In the genomic region with DNA sequence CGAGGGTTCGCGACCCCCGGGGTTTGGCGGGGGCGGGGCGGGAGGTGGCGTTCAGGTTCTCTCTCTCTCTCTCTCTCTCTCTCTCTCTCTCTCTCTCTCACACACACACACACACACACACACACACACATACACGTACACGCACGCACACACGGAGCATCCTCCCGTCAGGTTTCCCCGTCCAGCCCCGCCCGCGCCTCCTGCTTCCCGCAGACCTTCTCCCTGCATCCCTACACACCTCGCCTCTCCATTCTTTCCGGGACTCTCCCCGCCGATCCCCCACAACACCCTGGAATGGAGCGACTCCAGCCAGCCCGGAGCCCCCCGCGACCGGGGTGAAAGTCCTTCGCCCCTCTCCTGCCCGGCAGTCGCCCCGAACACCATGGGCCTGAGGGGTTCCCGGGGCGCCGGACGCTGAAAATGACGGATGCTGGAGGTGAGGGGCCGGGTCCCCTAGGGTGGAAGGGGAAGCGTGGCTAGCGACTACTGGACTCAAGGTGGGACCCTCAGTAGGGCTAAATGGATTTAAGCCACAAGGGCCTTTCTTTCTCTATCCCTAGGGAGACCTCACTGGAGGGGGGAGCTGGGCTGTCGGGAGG, we compare ENCODE assay signal across 9 mouse cellular contexts. TPM values are rescaled to one million over a fixed set of nuclear protein-coding genes. Genes with fewer than 3 reads are reported as not detected.
DNase-seq lines count a peak whose midpoint lies in the region; ATAC-seq and TF ChIP-seq lines count a peak whose summit lies in the region.
"Had no signal": no experiment of that assay in that cellular context is flagged by ENCODE, and none has a peak within 500 bp of the region (broad histone marks: within the 10 kb centered on the region; RNA-seq: fewer than 3 reads in every experiment).

No protein-coding gene starts in this region.

- no peak for DNase-seq in gastrocnemius, adult 2 months
- DNase-seq in gastrocnemius, adult 18-20 months (ENCODE audit: low spot score) = no peak
- DNase-seq in spleen, postnatal 4 days (ENCODE audit: low spot score in 2 of 2) = peak; percentile 60 to 84
- no peak for DNase-seq in spleen, postnatal 14 days (ENCODE audit: low spot score in 2 of 2)
- DNase-seq in liver = peak; percentile 72
- peak; percentile 53 for DNase-seq in retina, embryonic 14.5 days (ENCODE audit: low spot score)
- no peak for DNase-seq in ovary, adult 18-20 months (ENCODE audit: low spot score)

- peak overlapping the region; percentile 67; the same call in 1 of the 2 replicates for H3K27ac ChIP-seq in gastrocnemius, adult 2 months
- peak overlapping the region; percentile 97 for H3K27ac ChIP-seq in forebrain, embryonic 15.5 days (replicated peaks)

- H3K9ac ChIP-seq in forebrain, embryonic 15.5 days (replicated peaks) = peak overlapping the region; percentile 100

- no peak for TF ChIP-seq CTCF in gastrocnemius, adult 2 months (IDR thresholded peaks at IDR 0.05)

- H3K9me3 ChIP-seq in forebrain, embryonic 15.5 days = no peaks in the 10 kb centered on the region

- H3K4me2 ChIP-seq in forebrain, embryonic 15.5 days (replicated peaks) = peak overlapping the region; percentile 83

- no peaks in the 10 kb centered on the region for H3K27me3 ChIP-seq in forebrain, embryonic 15.5 days

- ATAC-seq in forebrain, embryonic 15.5 days (replicated peaks) = peak; percentile 46

- H3K4me1 ChIP-seq in forebrain, embryonic 15.5 days = peaks cover 74% of the 10 kb centered on the region

- intact Hi-C loops in gastrocnemius, adult 2 months (cut with DNase I) = no loop called here

- under 1% methylated on average over 31 of the region's 40 CpGs for WGBS in forebrain, embryonic 15.5 days

- peak overlapping the region; percentile 80 for H3K4me3 ChIP-seq in gastrocnemius, adult 2 months
- H3K4me3 ChIP-seq in forebrain, embryonic 15.5 days = peak overlapping the region; percentile 99

- H3K36me3 ChIP-seq in forebrain, embryonic 15.5 days = peaks cover 16% of the 10 kb centered on the region

RNA-seq across cellular contexts. Expression of gene Samd14, which starts 0.6 kb away (rescaled TPM):
- under 1 TPM; 0.28 to 0.42 TPM for total RNA-seq in gastrocnemius, adult 2 months (2021)
- total RNA-seq in gastrocnemius, adult 18-20 months (2021) = under 1 TPM; 0.34 to 0.52 TPM
- polyA plus RNA-seq in forebrain, embryonic 15.5 days (2015; fragmentation: Nextera tagmentation; extraction: Ambion mirVana) = 120 and 123 TPM in 2 replicates

RNA-seq across cellular contexts. Expression of gene Ppp1r9b, which starts 19.4 kb away (rescaled TPM):
- total RNA-seq in gastrocnemius, adult 2 months (2021) = 10 to 100 TPM; 18.3 to 25.7 TPM
- total RNA-seq in gastrocnemius, adult 18-20 months (2021) = 10 to 100 TPM; 16.1 to 24.5 TPM
- 23.0 and 23.9 TPM in 2 replicates for polyA plus RNA-seq in forebrain, embryonic 15.5 days (2015; fragmentation: Nextera tagmentation; extraction: Ambion mirVana)

RNA-seq across cellular contexts. Expression of gene Pdk2, which starts 30.9 kb away (rescaled TPM):
- total RNA-seq in gastrocnemius, adult 2 months (2021) = 100 to 1,000 TPM; 471 to 485 TPM
- total RNA-seq in gastrocnemius, adult 18-20 months (2021) = 100 to 1,000 TPM; 514 to 515 TPM
- polyA plus RNA-seq in forebrain, embryonic 15.5 days (2015; fragmentation: Nextera tagmentation; extraction: Ambion mirVana) = 26.4 and 27.3 TPM in 2 replicates

RNA-seq across cellular contexts. Expression of gene Sgca, which starts 34.1 kb away (rescaled TPM):
- total RNA-seq in gastrocnemius, adult 2 months (2021) = 100 to 1,000 TPM; 252 to 278 TPM
- 100 to 1,000 TPM; 283 to 304 TPM for total RNA-seq in gastrocnemius, adult 18-20 months (2021)
- polyA plus RNA-seq in forebrain, embryonic 15.5 days (2015; fragmentation: Nextera tagmentation; extraction: Ambion mirVana) = not detected in 2 replicates

RNA-seq across cellular contexts. Expression of gene Hils1, which starts 42.8 kb away (rescaled TPM):
- total RNA-seq in gastrocnemius, adult 2 months (2021) = not detected
- not detected for total RNA-seq in gastrocnemius, adult 18-20 months (2021)
- not detected in 2 replicates for polyA plus RNA-seq in forebrain, embryonic 15.5 days (2015; fragmentation: Nextera tagmentation; extraction: Ambion mirVana)
- total RNA-seq: heart, postnatal 10 days had no signal

Comparison
In these comparisons a context has a peak if more than half of its experiments do, and no peak if none do; other contexts are left out.
1. DNase-seq: peak in spleen, postnatal 4 days (2 of 2), liver (single experiment) and retina, embryonic 14.5 days (single experiment); none in gastrocnemius, adult 2 months (single experiment), gastrocnemius, adult 18-20 months (single experiment), spleen, postnatal 14 days (0 of 2) and ovary, adult 18-20 months (single experiment).